Mouse (Mus musculus) neural tube, embryonic 13.5 days (tissue): Measurements from ENCODE around the gene Stam. TPM values are rescaled to one million over a fixed set of nuclear protein-coding genes. Genes with fewer than 3 reads are reported as not detected.
"Not testable (repeated sequence)": the region's sequence is repeated elsewhere in the genome, so short reads cannot be mapped to it uniquely, and the experiment has no call there.

Experiments used
- ATAC-seq: fragments of 200-750 bp; cut with Nextera tagmentation; 2 replicates; pipeline ENCODE4 v1.8.0; 2017; ENCODE audit warnings: low read depth, mild to moderate bottlenecking, moderate TSS enrichment, moderate library complexity
- H3K27ac ChIP-seq: fragments of 300-500 bp; sonication (generic); replicated peaks from 2 replicates; pipeline ENCODE4 v1.5.1; 2015; ENCODE audit warnings: moderate library complexity, mild to moderate bottlenecking, inconsistent platforms
- H3K27me3 ChIP-seq: fragments of 300-500 bp; sonication (generic); 2 replicates; pipeline ENCODE4 v1.6.1; 2015; ENCODE audit warnings: mild to moderate bottlenecking, inconsistent platforms
- H3K36me3 ChIP-seq: fragments of 300-500 bp; sonication (generic); 2 replicates; pipeline ENCODE4 v1.6.1; 2015; ENCODE audit warnings: mild to moderate bottlenecking, inconsistent platforms
- H3K4me1 ChIP-seq: fragments of 300-500 bp; sonication (generic); replicated peaks from 2 replicates; pipeline ENCODE4 v1.6.1; 2015; ENCODE audit warnings: inconsistent platforms
- H3K4me2 ChIP-seq: fragments of 300-500 bp; sonication (generic); 2 replicates; pipeline ENCODE4 v1.6.1; 2015; ENCODE audit warnings: inconsistent platforms, mild to moderate bottlenecking, moderate library complexity
- H3K4me3 ChIP-seq: fragments of 300-500 bp; sonication (generic); 2 replicates; pipeline ENCODE4 v1.5.1; 2015; ENCODE audit warnings: mild to moderate bottlenecking, inconsistent platforms
- H3K9ac ChIP-seq: fragments of 300-500 bp; sonication (generic); 2 replicates; pipeline ENCODE4 v1.6.1; 2015; ENCODE audit warnings: moderate library complexity, mild to moderate bottlenecking, inconsistent platforms
- H3K9me3 ChIP-seq: fragments of 300-500 bp; sonication (generic); 2 replicates; pipeline ENCODE4 v1.6.1; 2016; ENCODE audit warnings: inconsistent platforms
- WGBS: fragments of 180-500 bp; shearing (Covaris S2); methylation state at CpG from one replicate; pipeline ENCODE4 v1.1.7; 2015; 5-methylcytosine and 5-hydroxymethylcytosine counted together
- polyA plus RNA-seq: library from polyadenylated mRNA; unstranded; fragments of >200 nt; fragmentation: Nextera tagmentation; extraction: Ambion mirVana; gene quantifications from 2 replicates; pipeline ENCODE4 v1.2.1, GENCODE M21; 2015

The Stam gene
- polyA plus RNA-seq, 1 experiment from 2014 or later, result 112 TPM

GRCm38 (mm10) chr2:14165066-14165465, 91.2 kb downstream of the Stam start:
- ATAC-seq, result no peak
- Histone ChIP-seq H3K4me1 (no peaks in the 10 kb centered on the region), H3K4me3 (no peak overlapping the region), H3K9me3 (no peaks in the 10 kb centered on the region), H3K4me2 (no peak overlapping the region), H3K27ac (no peak overlapping the region), H3K9ac (no peak overlapping the region), H3K27me3 (no peaks in the 10 kb centered on the region), H3K36me3 (no peaks in the 10 kb centered on the region)
- 82% methylated on average over 2 of the region's 2 CpGs for WGBS

GRCm38 (mm10) chr2:14165618-14166344, 91.9 kb downstream of the Stam start:
- Histone ChIP-seq H3K9me3 (no peaks in the 10 kb centered on the region), H3K27ac (no peak overlapping the region), H3K27me3 (no peaks in the 10 kb centered on the region), H3K4me2 (no peak overlapping the region), H3K4me1 (no peaks in the 10 kb centered on the region), H3K9ac (no peak overlapping the region), H3K36me3 (no peaks in the 10 kb centered on the region), H3K4me3 (no peak overlapping the region)
- 88% methylated on average over 3 of the region's 3 CpGs for WGBS
- ATAC-seq, result no peak

- Histone ChIP-seq H3K36me3 (no peaks in the 10 kb centered on the region), H3K4me1 (no peaks in the 10 kb centered on the region), H3K9ac (no peak overlapping the region), H3K27me3 (no peaks in the 10 kb centered on the region), H3K9me3 (no peaks in the 10 kb centered on the region), H3K4me3 (no peak overlapping the region), H3K4me2 (no peak overlapping the region), H3K27ac (no peak overlapping the region)
- ATAC-seq, result no peak
Measured at GRCm38 (mm10) chr2:14167721-14168120, 93.8 kb downstream of the Stam start.

GRCm38 (mm10) chr2:14174334-14174733, 100.4 kb downstream of the Stam start, which contains the start of gene Tmem236:
TSS of gene Tmem236 (plus strand) at chr2:14174523.
- no peak for ATAC-seq
- no peak within 1 kb of the TSS for H3K4me3 ChIP-seq
- H3K4me2 ChIP-seq, result no peak within 1 kb of the TSS
- H3K27ac ChIP-seq, result no peak within 1 kb of the TSS
- H3K9ac ChIP-seq, result no peak within 1 kb of the TSS
- no peaks in the 10 kb centered on the region for H3K9me3 ChIP-seq
- no peaks in the 10 kb centered on the region for H3K4me1 ChIP-seq
- 58% methylated on average over 3 of the region's 3 CpGs for WGBS
- H3K27me3 ChIP-seq, result no peaks in the 10 kb centered on the region
- no peaks in the 10 kb centered on the region for H3K36me3 ChIP-seq

- no peak overlapping the region for H3K9ac ChIP-seq
- H3K36me3 ChIP-seq, result no peaks in the 10 kb centered on the region
- H3K4me3 ChIP-seq, result no peak overlapping the region
- ATAC-seq, result no peak
- no peaks in the 10 kb centered on the region for H3K4me1 ChIP-seq
- H3K27me3 ChIP-seq, result no peaks in the 10 kb centered on the region
- no peaks in the 10 kb centered on the region for H3K9me3 ChIP-seq
- WGBS, result 79% methylated on average over 2 of the region's 2 CpGs
- no peak overlapping the region for H3K4me2 ChIP-seq
- no peak overlapping the region for H3K27ac ChIP-seq
Measured at GRCm38 (mm10) chr2:14176460-14177193, 102.7 kb downstream of the Stam start.

- no peaks in the 10 kb centered on the region for H3K27me3 ChIP-seq
- H3K9me3 ChIP-seq, result no peaks in the 10 kb centered on the region
- no peak overlapping the region for H3K9ac ChIP-seq
- no peak overlapping the region for H3K27ac ChIP-seq
- no peak overlapping the region for H3K4me2 ChIP-seq
- no peaks in the 10 kb centered on the region for H3K36me3 ChIP-seq
- no peak for ATAC-seq
- H3K4me1 ChIP-seq, result no peaks in the 10 kb centered on the region
- no peak overlapping the region for H3K4me3 ChIP-seq
Measured at GRCm38 (mm10) chr2:14184375-14184774, 110.5 kb downstream of the Stam start.

- no peaks in the 10 kb centered on the region for H3K27me3 ChIP-seq
- 87% methylated on average over 4 of the region's 4 CpGs for WGBS
- no peaks in the 10 kb centered on the region for H3K9me3 ChIP-seq
- H3K36me3 ChIP-seq, result no peaks in the 10 kb centered on the region
- no peak overlapping the region for H3K27ac ChIP-seq
- no peaks in the 10 kb centered on the region for H3K4me1 ChIP-seq
- no peak overlapping the region for H3K4me2 ChIP-seq
- no peak for ATAC-seq
- no peak overlapping the region for H3K4me3 ChIP-seq
- no peak overlapping the region for H3K9ac ChIP-seq
Measured at GRCm38 (mm10) chr2:14190684-14191083, 116.8 kb downstream of the Stam start.

- no peaks in the 10 kb centered on the region for H3K4me1 ChIP-seq
- 83% methylated on average over 4 of the region's 4 CpGs for WGBS
- H3K27me3 ChIP-seq, result no peaks in the 10 kb centered on the region
- no peak overlapping the region for H3K4me3 ChIP-seq
- no peak overlapping the region for H3K4me2 ChIP-seq
- H3K27ac ChIP-seq, result no peak overlapping the region
- no peaks in the 10 kb centered on the region for H3K36me3 ChIP-seq
- H3K9me3 ChIP-seq, result no peaks in the 10 kb centered on the region
- no peak overlapping the region for H3K9ac ChIP-seq
- no peak for ATAC-seq
Measured at GRCm38 (mm10) chr2:14191601-14192000, 117.7 kb downstream of the Stam start.

- Histone ChIP-seq H3K4me2 (no peak overlapping the region), H3K4me1 (no peaks in the 10 kb centered on the region), H3K4me3 (no peak overlapping the region), H3K36me3 (no peaks in the 10 kb centered on the region), H3K27ac (no peak overlapping the region), H3K9ac (no peak overlapping the region), H3K9me3 (no peaks in the 10 kb centered on the region), H3K27me3 (no peaks in the 10 kb centered on the region)
- WGBS, result 90% methylated on average over 6 of the region's 6 CpGs
- no peak for ATAC-seq
Measured at GRCm38 (mm10) chr2:14192046-14192445, 118.1 kb downstream of the Stam start.

- not testable (repeated sequence) for H3K9ac ChIP-seq, H3K36me3 ChIP-seq, ATAC-seq, H3K4me3 ChIP-seq, H3K4me2 ChIP-seq, H3K27me3 ChIP-seq, H3K9me3 ChIP-seq, H3K4me1 ChIP-seq, H3K27ac ChIP-seq
- WGBS, result 83% methylated on average over 1 of the region's 2 CpGs
Measured at GRCm38 (mm10) chr2:14198325-14198903, 124.5 kb downstream of the Stam start.
